Mouse (Mus musculus) liver, adult 2 months (tissue): Measurements from ENCODE around the gene Pde4d.

Experiments
- CTCF ChIP-seq: fragments of 200-500 bp; IDR thresholded peaks from 2 replicates; pipeline ENCODE4 v1.5.1; 2011; ENCODE audit warnings: low read depth, low read length, control low read depth
- POLR2A ChIP-seq: fragments of 200-500 bp; IDR thresholded peaks from 2 replicates; pipeline ENCODE4 v1.6.1; 2011; ENCODE audit warnings: low read length, control low read depth; ENCODE audit not compliant: insufficient read depth; ENCODE audit errors: extremely low read depth

GRCm38 (mm10) chr13:109260220-109260795, 810.6 kb downstream of the Pde4d start:
- TF ChIP-seq CTCF, result no peak
- no peak for TF ChIP-seq POLR2A
